Mouse (Mus musculus) heart, embryonic 10.5 days (tissue): ENCODE measurements around the gene Hormad2. TPM values are rescaled to one million over a fixed set of nuclear protein-coding genes. Genes with fewer than 3 reads are reported as not detected.

Experiments used
- DNase-seq: peaks from one replicate; pipeline ENCODE4 v3.0.0-alpha.2; 2017; ENCODE audit warnings: low spot score
- H3K27ac ChIP-seq: fragments of 300-500 bp; sonication (generic); 2 replicates; pipeline ENCODE4 v1.5.1; 2016; ENCODE audit warnings: mild to moderate bottlenecking
- H3K27me3 ChIP-seq: fragments of 300-500 bp; sonication (generic); 2 replicates; pipeline ENCODE4 v1.6.1; 2016; ENCODE audit warnings: mild to moderate bottlenecking; ENCODE audit not compliant: poor library complexity, insufficient read depth, severe bottlenecking
- H3K36me3 ChIP-seq: fragments of 300-500 bp; sonication (generic); 2 replicates; pipeline ENCODE4 v1.6.1; 2016; ENCODE audit warnings: mild to moderate bottlenecking, moderate library complexity
- H3K4me1 ChIP-seq: fragments of 300-500 bp; sonication (generic); 2 replicates; pipeline ENCODE4 v1.6.1; 2016; ENCODE audit warnings: mild to moderate bottlenecking
- H3K4me3 ChIP-seq: fragments of 300-500 bp; sonication (generic); 2 replicates; pipeline ENCODE4 v1.5.1; 2016; ENCODE audit warnings: mild to moderate bottlenecking, moderate library complexity
- H3K9me3 ChIP-seq: fragments of 300-500 bp; sonication (generic); 2 replicates; pipeline ENCODE4 v1.6.1; 2016; ENCODE audit warnings: mild to moderate bottlenecking, moderate library complexity
- WGBS: fragments of 180-500 bp; shearing (Covaris S2); methylation state at CpG from one replicate; pipeline ENCODE4 v1.1.7; 2016; 5-methylcytosine and 5-hydroxymethylcytosine counted together
- polyA plus RNA-seq: library from polyadenylated mRNA; unstranded; fragments of >200 nt; fragmentation: Nextera tagmentation; extraction: Ambion mirVana; gene quantifications from 2 replicates; pipeline ENCODE4 v1.2.1, GENCODE M21; 2016

The Hormad2 gene
- polyA plus RNA-seq, 1 experiment from 2014 or later = 1.1 TPM

- DNase-seq = no peak
- peaks cover 26% of the 10 kb centered on the region; the same call in 1 of the 2 replicates for H3K27me3 ChIP-seq
- peak overlapping the region; percentile 75 for H3K27ac ChIP-seq
- H3K4me1 ChIP-seq = peaks cover 33% of the 10 kb centered on the region
- H3K4me3 ChIP-seq = no peak overlapping the region
- H3K36me3 ChIP-seq = no peaks in the 10 kb centered on the region
- H3K9me3 ChIP-seq = no peaks in the 10 kb centered on the region
- 33% methylated on average over 9 of the region's 9 CpGs for WGBS
Measured at GRCm38 (mm10) chr11:4303033-4303432, 137.9 kb downstream of the Hormad2 start.

GRCm38 (mm10) chr11:4302363-4302913, 138.5 kb downstream of the Hormad2 start:
- 19% methylated on average over 5 of the region's 5 CpGs for WGBS
- Histone ChIP-seq H3K4me3 (no peak overlapping the region), H3K27ac (peak overlapping the region; percentile 75), H3K27me3 (peaks cover 20% of the 10 kb centered on the region; the same call in 1 of the 2 replicates), H3K9me3 (no peaks in the 10 kb centered on the region), H3K36me3 (no peaks in the 10 kb centered on the region), H3K4me1 (peaks cover 38% of the 10 kb centered on the region)
- DNase-seq = no peak

GRCm38 (mm10) chr11:4300683-4301082, 140.2 kb downstream of the Hormad2 start:
- Histone ChIP-seq H3K4me1 (peaks cover 55% of the 10 kb centered on the region), H3K9me3 (no peaks in the 10 kb centered on the region), H3K36me3 (no peaks in the 10 kb centered on the region), H3K4me3 (no peak overlapping the region), H3K27ac (0 out of 2 replicates have a peak overlapping the region, but pooled peaks have one; percentile 37), H3K27me3 (peaks cover 9% of the 10 kb centered on the region; the same call in 1 of the 2 replicates)
- no peak for DNase-seq
- 83% methylated on average over 3 of the region's 3 CpGs for WGBS

GRCm38 (mm10) chr11:4299735-4300474, 141.0 kb downstream of the Hormad2 start:
- Histone ChIP-seq H3K27me3 (peaks cover 11% of the 10 kb centered on the region; the same call in 1 of the 2 replicates), H3K36me3 (no peaks in the 10 kb centered on the region), H3K9me3 (no peaks in the 10 kb centered on the region), H3K4me1 (peaks cover 59% of the 10 kb centered on the region), H3K27ac (peak overlapping the region; percentile 84), H3K4me3 (no peak overlapping the region)
- no peak for DNase-seq
- 71% methylated on average over 14 of the region's 14 CpGs for WGBS

GRCm38 (mm10) chr11:4299191-4299590, 141.7 kb downstream of the Hormad2 start:
- Histone ChIP-seq H3K36me3 (no peaks in the 10 kb centered on the region), H3K9me3 (no peaks in the 10 kb centered on the region), H3K4me3 (no peak overlapping the region), H3K27me3 (peaks cover 18% of the 10 kb centered on the region), H3K27ac (peak overlapping the region; percentile 84), H3K4me1 (peaks cover 64% of the 10 kb centered on the region)
- no peak for DNase-seq
- 22% methylated on average over 12 of the region's 12 CpGs for WGBS

- Histone ChIP-seq H3K36me3 (no peaks in the 10 kb centered on the region), H3K27ac (peak overlapping the region; percentile 84), H3K27me3 (peaks cover 24% of the 10 kb centered on the region), H3K4me1 (peaks cover 70% of the 10 kb centered on the region), H3K9me3 (no peaks in the 10 kb centered on the region), H3K4me3 (peak overlapping the region; percentile 22)
- no peak for DNase-seq
- WGBS = 17% methylated on average over 7 of the region's 7 CpGs
Measured at GRCm38 (mm10) chr11:4298615-4299014, 142.3 kb downstream of the Hormad2 start.

GRCm38 (mm10) chr11:4297753-4298152, 143.2 kb downstream of the Hormad2 start:
- no peak overlapping the region for H3K4me3 ChIP-seq
- WGBS = 37% methylated on average over 3 of the region's 3 CpGs
- no peaks in the 10 kb centered on the region for H3K9me3 ChIP-seq
- H3K27me3 ChIP-seq = peaks cover 30% of the 10 kb centered on the region
- no peak overlapping the region for H3K27ac ChIP-seq
- peaks cover 70% of the 10 kb centered on the region for H3K4me1 ChIP-seq
- H3K36me3 ChIP-seq = no peaks in the 10 kb centered on the region
- DNase-seq = no peak

- Histone ChIP-seq H3K9me3 (no peaks in the 10 kb centered on the region), H3K27me3 (peaks cover 21% of the 10 kb centered on the region), H3K4me1 (peaks cover 72% of the 10 kb centered on the region), H3K36me3 (no peaks in the 10 kb centered on the region), H3K27ac (peak overlapping the region; percentile 75; the same call in 1 of the 2 replicates), H3K4me3 (no peak overlapping the region)
- WGBS = 55% methylated on average over 10 of the region's 10 CpGs
- no peak for DNase-seq
Measured at GRCm38 (mm10) chr11:4296610-4297275, 144.2 kb downstream of the Hormad2 start.

Other genes starting within 250 kb of the Hormad2 start
- 1.5 and 1.7 TPM in 2 replicates for gene Castor1, start 222.9 kb downstream of the Hormad2 start, polyA plus RNA-seq
- gene Osm, start 204.7 kb downstream of the Hormad2 start, polyA plus RNA-seq = 0.05 and 0.06 TPM in 2 replicates
- 0.11 and 0.21 TPM in 2 replicates for gene Lif, start 183.5 kb downstream of the Hormad2 start, polyA plus RNA-seq
- 23.7 and 28.0 TPM in 2 replicates for gene Mtmr3, start 153.8 kb upstream of the Hormad2 start, polyA plus RNA-seq
- gene Gm11032, start 179.0 kb upstream of the Hormad2 start, polyA plus RNA-seq = not detected in 2 replicates
- gene Ascc2, start 196.6 kb upstream of the Hormad2 start, polyA plus RNA-seq = 32.2 and 36.1 TPM in 2 replicates